Mouse (Mus musculus) hematopoietic multipotent progenitor cell, adult 10-12 weeks (in vitro differentiated cells): ENCODE measurements around the gene Irak1. TPM values are rescaled to one million over a fixed set of nuclear protein-coding genes. Genes with fewer than 3 reads are reported as not detected.

Experiments used
- polyA plus RNA-seq: library from polyadenylated mRNA; stranded (reverse); fragments of >175 nt; gene quantifications from 2 replicates; pipeline ENCODE4 v1.2.3, GENCODE M21; 2012; ENCODE audit warnings: low replicate concordance

Irak1 gene
- 398 and 639 TPM in 2 replicates for polyA plus RNA-seq

GRCm38 (mm10) chrX:74023188-74024049 lies at the start of gene Irak1:
Gene Irak1 (minus strand): TSS chrX:74023918.

DNA sequence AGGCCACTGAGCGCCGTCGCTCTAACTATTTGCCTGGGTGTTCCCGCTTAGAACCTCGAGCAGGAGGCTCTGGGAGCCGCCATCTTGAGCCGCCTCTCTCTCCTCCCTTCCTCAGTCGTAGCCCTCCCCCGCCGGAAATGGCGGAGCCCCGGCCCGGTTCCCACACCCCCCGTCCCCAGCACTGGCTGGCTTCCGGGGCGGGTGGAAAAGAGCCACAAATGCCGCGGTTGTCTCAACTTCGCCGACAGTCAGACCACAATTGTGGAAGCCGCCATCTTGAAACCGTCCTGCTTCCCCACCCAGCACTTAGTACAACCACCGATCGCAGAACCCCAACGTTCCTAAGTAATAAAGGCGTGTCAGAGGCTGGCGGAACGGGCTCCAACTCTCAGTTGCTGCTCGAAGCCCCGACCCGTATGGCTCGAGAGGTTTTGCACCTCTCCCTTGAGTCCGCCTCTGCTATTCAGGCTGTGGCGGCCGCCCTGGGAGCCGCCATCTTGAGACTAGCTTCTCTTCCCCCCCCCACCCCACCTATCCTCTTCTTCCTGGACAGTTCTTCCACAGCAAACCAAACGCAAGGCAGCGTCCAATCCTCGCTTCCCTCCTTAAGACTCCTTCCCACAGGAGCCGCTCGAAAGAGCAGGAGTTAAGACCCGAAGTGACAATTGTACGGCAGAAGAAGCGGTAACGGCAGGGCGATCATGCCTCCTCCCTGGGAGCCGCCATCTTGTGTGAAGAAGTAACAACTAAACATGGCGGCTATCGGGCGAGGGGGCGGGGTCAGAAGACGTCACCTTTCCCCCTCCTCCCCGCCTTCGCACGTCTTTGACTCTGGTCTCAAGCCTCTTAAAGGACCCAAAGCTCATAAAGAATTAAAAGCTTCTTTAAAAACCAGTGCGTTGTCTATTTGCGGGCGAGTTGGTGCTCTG lies 57.2 kb downstream of the Irak1 start, which contains the start of gene Hcfc1:
TSS of gene Hcfc1 (minus strand) at position 110 of the 929 bp plus-strand sequence.

Other genes with a start within 250 kb of the Irak1 start
- 27.3 and 83.3 TPM in 2 replicates for gene Srpk3, start 249.5 kb downstream of the Irak1 start, polyA plus RNA-seq
- gene Idh3g, start 237.0 kb downstream of the Irak1 start, polyA plus RNA-seq = 32.4 and 36.2 TPM in 2 replicates
- gene Ssr4, start 236.9 kb downstream of the Irak1 start, polyA plus RNA-seq = 27.6 and 38.0 TPM in 2 replicates
- 3.1 and 12.5 TPM in 2 replicates for gene Pdzd4, start 198.9 kb downstream of the Irak1 start, polyA plus RNA-seq
- gene Avpr2, start 131.8 kb downstream of the Irak1 start, polyA plus RNA-seq = 0.18 TPM in 1 of 2 replicates, not detected in the other
- 11.5 and 12.7 TPM in 2 replicates for gene L1cam, start 127.8 kb downstream of the Irak1 start, polyA plus RNA-seq
- gene Arhgap4, start 102.0 kb downstream of the Irak1 start, polyA plus RNA-seq = 152 and 195 TPM in 2 replicates
- gene Naa10, start 102.0 kb downstream of the Irak1 start, polyA plus RNA-seq = 25.9 and 90.4 TPM in 2 replicates
- 6.6 and 57.7 TPM in 2 replicates for gene Renbp, start 93.1 kb downstream of the Irak1 start, polyA plus RNA-seq
- gene Hcfc1, start 57.6 kb downstream of the Irak1 start, polyA plus RNA-seq = 126 and 142 TPM in 2 replicates
- not detected in 2 replicates for gene Opn1mw, start 103.5 kb upstream of the Irak1 start, polyA plus RNA-seq
- gene Mecp2, start 111.4 kb upstream of the Irak1 start, polyA plus RNA-seq = 49.9 and 81.9 TPM in 2 replicates
- not detected in 2 replicates for gene Tex28, start 143.9 kb upstream of the Irak1 start, polyA plus RNA-seq
- not detected in 2 replicates for gene Tktl1, start 153.3 kb upstream of the Irak1 start, polyA plus RNA-seq
- gene Flna, start 225.9 kb upstream of the Irak1 start, polyA plus RNA-seq = 201 and 294 TPM in 2 replicates
- gene Emd, start 230.8 kb upstream of the Irak1 start, polyA plus RNA-seq = 25.7 and 40.9 TPM in 2 replicates
- 154 and 937 TPM in 2 replicates for gene Rpl10, start 246.9 kb upstream of the Irak1 start, polyA plus RNA-seq